Mouse (Mus musculus): ENCODE data around the gene Prelp.

DNA sequence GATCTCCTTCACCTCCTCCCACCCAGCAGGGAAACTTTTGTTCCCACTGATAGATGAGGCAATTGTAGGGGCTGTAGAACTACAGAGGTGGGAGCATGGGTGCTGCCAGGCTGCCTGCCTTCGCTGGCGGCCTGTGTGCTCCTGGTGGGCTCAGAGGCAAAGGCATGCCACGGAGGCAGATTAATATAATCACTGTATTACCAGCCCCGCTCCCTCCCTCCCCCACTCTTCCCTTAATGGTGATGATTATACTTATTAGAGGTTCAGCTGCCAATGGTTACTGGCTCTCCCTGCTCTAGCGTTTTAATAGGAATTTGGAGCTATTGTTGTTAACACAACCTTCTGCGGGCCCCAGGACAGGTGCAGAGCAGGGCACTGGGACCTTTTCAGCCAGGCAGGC is 39.4 kb downstream of the Prelp start:
- TF ChIP-seq CTCF (conservative IDR thresholded peaks at IDR 0.05; ENCODE audit: low read length): no peak
- TF ChIP-seq POU5F1 (IDR thresholded peaks at IDR 0.05; ENCODE audit: borderline replicate concordance, low read length): no peak
- no peak for TF ChIP-seq NANOG (IDR thresholded peaks at IDR 0.05; ENCODE audit: borderline replicate concordance, low read length)
